Mouse (Mus musculus) forebrain, embryonic 13.5 days (tissue): ENCODE measurements around the gene Fbxo9. TPM values are rescaled to one million over a fixed set of nuclear protein-coding genes. Genes with fewer than 3 reads are reported as not detected.
"Not testable (repeated sequence)": the region's sequence is repeated elsewhere in the genome, so short reads cannot be mapped to it uniquely, and the experiment has no call there.

Experiments
- ATAC-seq: fragments of 200-750 bp; cut with Nextera tagmentation; 2 replicates; pipeline ENCODE4 v1.8.0; 2017
- H3K27ac ChIP-seq: fragments of 300-500 bp; sonication (generic); 2 replicates; pipeline ENCODE4 v1.5.1; 2015; ENCODE audit warnings: inconsistent platforms, mild to moderate bottlenecking, moderate library complexity
- H3K27me3 ChIP-seq: fragments of 300-500 bp; sonication (generic); 2 replicates; pipeline ENCODE4 v1.6.1; 2015; ENCODE audit warnings: mild to moderate bottlenecking, inconsistent platforms
- H3K36me3 ChIP-seq: fragments of 300-500 bp; sonication (generic); 2 replicates; pipeline ENCODE4 v1.6.1; 2015; ENCODE audit warnings: mild to moderate bottlenecking, inconsistent platforms; ENCODE audit not compliant: poor library complexity, severe bottlenecking
- H3K4me1 ChIP-seq: fragments of 300-500 bp; sonication (generic); 2 replicates; pipeline ENCODE4 v1.6.1; 2015; ENCODE audit warnings: inconsistent platforms
- H3K4me2 ChIP-seq: fragments of 300-500 bp; sonication (generic); 2 replicates; pipeline ENCODE4 v1.6.1; 2015; ENCODE audit warnings: inconsistent platforms, mild to moderate bottlenecking, moderate library complexity
- H3K4me3 ChIP-seq: fragments of 300-500 bp; sonication (generic); 2 replicates; pipeline ENCODE4 v1.5.1; 2015; ENCODE audit warnings: mild to moderate bottlenecking, inconsistent platforms
- H3K9ac ChIP-seq: fragments of 300-500 bp; sonication (generic); 2 replicates; pipeline ENCODE4 v1.6.1; 2015; ENCODE audit warnings: mild to moderate bottlenecking, inconsistent platforms
- H3K9me3 ChIP-seq: fragments of 300-500 bp; sonication (generic); replicated peaks from 2 replicates; pipeline ENCODE4 v1.6.1; 2016; ENCODE audit warnings: inconsistent platforms
- WGBS: fragments of 180-500 bp; shearing (Covaris S2); methylation state at CpG from one replicate; pipeline ENCODE4 v1.1.7; 2015; 5-methylcytosine and 5-hydroxymethylcytosine counted together
- polyA plus RNA-seq: library from polyadenylated mRNA; unstranded; fragments of >200 nt; fragmentation: Nextera tagmentation; extraction: Ambion mirVana; gene quantifications from 2 replicates; pipeline ENCODE4 v1.2.1, GENCODE M21; 2015

Gene Fbxo9
- polyA plus RNA-seq: 32.4 and 36.3 TPM in 2 replicates

- Histone ChIP-seq H3K4me2 (peak within 1 kb of the TSS; percentile 92), H3K27me3 (no peaks in the 10 kb centered on the region), H3K36me3 (0 out of 2 replicates have a peak, but pooled peaks cover 5% of the 10 kb centered on the region), H3K9ac (peak within 1 kb of the TSS; percentile 88), H3K27ac (peak within 1 kb of the TSS; percentile 85), H3K9me3 (no peaks in the 10 kb centered on the region), H3K4me3 (peak within 1 kb of the TSS; percentile 83), H3K4me1 (peaks cover 23% of the 10 kb centered on the region)
- under 1% methylated on average over 20 of the region's 20 CpGs for WGBS
- ATAC-seq: peak; percentile 95
These were observed at the start of gene Fbxo9, which contains the start of gene Ick for GRCm38 (mm10) chr9:78108796-78109239. Fbxo9 (minus strand) TSS chr9:78109065. Ick (plus strand) TSS chr9:78109192.

DNA sequence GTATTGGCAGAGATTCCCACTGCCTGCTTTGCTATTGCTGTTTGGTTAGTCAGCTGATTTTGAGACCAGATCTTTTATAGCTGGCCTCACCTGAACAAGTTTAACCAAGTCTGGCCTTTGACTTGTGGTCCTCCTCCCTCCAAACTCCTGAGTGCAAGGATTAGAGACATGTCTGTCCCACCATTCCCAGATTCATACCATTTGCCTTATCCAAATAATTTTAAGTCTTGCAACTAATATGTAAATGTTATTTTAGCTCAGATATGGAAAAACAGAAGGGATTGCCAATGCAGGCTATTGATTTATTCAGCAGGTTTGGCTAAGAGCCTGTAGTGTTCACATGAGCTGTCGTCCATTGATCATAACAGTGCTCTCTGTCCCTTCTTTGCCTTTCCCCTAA, 48.4 kb upstream of the Fbxo9 start:
- Histone ChIP-seq H3K9ac (no peak overlapping the region), H3K4me1 (no peaks in the 10 kb centered on the region), H3K9me3 (no peaks in the 10 kb centered on the region), H3K4me3 (no peak overlapping the region), H3K4me2 (no peak overlapping the region), H3K27ac (no peak overlapping the region), H3K27me3 (no peaks in the 10 kb centered on the region), H3K36me3 (peaks cover 91% of the 10 kb centered on the region)
- ATAC-seq: no peak
- WGBS: 97% methylated on average over 1 of the region's 1 CpGs

DNA sequence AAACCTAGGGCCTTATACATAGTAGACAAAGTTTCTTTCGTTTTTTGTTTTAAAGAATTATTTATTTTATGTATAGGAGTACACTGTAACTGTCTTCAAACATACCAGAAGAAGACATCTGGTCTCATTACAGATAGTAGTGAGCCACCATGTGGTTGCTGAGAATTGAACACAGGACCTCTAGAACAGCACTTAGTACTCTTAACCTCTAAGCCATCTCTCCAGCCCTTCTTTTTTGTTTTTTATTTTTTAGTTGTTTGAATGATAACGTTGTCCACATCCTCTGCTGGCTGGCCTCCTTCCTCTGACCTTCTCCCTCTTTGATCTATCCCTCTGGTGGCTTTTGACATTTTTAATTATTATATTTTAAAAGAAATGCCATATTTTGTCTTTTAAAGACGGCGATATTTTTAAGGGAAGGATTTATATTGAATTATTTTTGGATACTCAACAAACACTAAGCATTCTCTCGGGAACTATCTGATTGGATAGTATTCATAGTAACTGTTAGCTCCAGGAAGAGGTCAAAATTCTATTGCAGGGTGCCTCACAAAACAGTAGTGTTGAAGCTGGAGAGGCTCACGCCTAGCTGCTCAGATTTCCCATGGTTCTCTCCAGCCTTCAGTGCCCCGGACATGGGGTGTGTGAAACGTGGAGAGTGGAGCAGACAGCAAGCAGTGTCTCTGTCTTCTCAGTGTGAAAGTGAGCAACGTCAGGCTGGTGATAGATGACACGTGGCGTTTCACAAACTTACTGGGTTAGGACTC, 45.5 kb upstream of the Fbxo9 start:
- Histone ChIP-seq H3K9ac (no peak overlapping the region), H3K9me3 (no peaks in the 10 kb centered on the region), H3K27ac (no peak overlapping the region), H3K36me3 (peaks cover 78% of the 10 kb centered on the region), H3K4me1 (no peaks in the 10 kb centered on the region), H3K4me2 (no peak overlapping the region), H3K27me3 (no peaks in the 10 kb centered on the region), H3K4me3 (no peak overlapping the region)
- no peak for ATAC-seq
- WGBS: 90% methylated on average over 11 of the region's 11 CpGs

- H3K4me2 ChIP-seq, H3K9ac ChIP-seq, H3K9me3 ChIP-seq, H3K27ac ChIP-seq, H3K4me3 ChIP-seq, H3K27me3 ChIP-seq, ATAC-seq, H3K4me1 ChIP-seq: not testable (repeated sequence)
- WGBS: 92% methylated on average over 2 of the region's 2 CpGs
- H3K36me3 ChIP-seq: peaks cover 60% of the 10 kb centered on the region
These were observed 40.9 kb upstream of the Fbxo9 start for GRCm38 (mm10) chr9:78149770-78150169.

- Histone ChIP-seq H3K9me3 (no peaks in the 10 kb centered on the region), H3K4me3 (no peak overlapping the region), H3K4me1 (peaks cover 4% of the 10 kb centered on the region; the same call in 1 of the 2 replicates), H3K4me2 (no peak overlapping the region), H3K9ac (no peak overlapping the region), H3K27ac (no peak overlapping the region), H3K27me3 (no peaks in the 10 kb centered on the region), H3K36me3 (peaks cover 61% of the 10 kb centered on the region)
- ATAC-seq: no peak
- WGBS: 94% methylated on average over 6 of the region's 6 CpGs
These were observed 39.3 kb upstream of the Fbxo9 start for GRCm38 (mm10) chr9:78148149-78148548.

- Histone ChIP-seq H3K4me3 (no peak overlapping the region), H3K9ac (no peak overlapping the region), H3K4me2 (no peak overlapping the region), H3K27ac (no peak overlapping the region), H3K4me1 (peaks cover 4% of the 10 kb centered on the region; the same call in 1 of the 2 replicates), H3K9me3 (peaks cover 6% of the 10 kb centered on the region; the same call in 1 of the 2 replicates), H3K27me3 (no peaks in the 10 kb centered on the region), H3K36me3 (peaks cover 63% of the 10 kb centered on the region)
- 79% methylated on average over 6 of the region's 6 CpGs for WGBS
- no peak for ATAC-seq
These were observed 37.8 kb upstream of the Fbxo9 start for GRCm38 (mm10) chr9:78146627-78147026.

GRCm38 (mm10) chr9:78146099-78146498, 37.2 kb upstream of the Fbxo9 start:
- WGBS: 65% methylated on average over 4 of the region's 4 CpGs
- H3K36me3 ChIP-seq: peaks cover 63% of the 10 kb centered on the region

GRCm38 (mm10) chr9:78139463-78139862, 30.6 kb upstream of the Fbxo9 start:
- WGBS: 95% methylated on average over 4 of the region's 4 CpGs
- Histone ChIP-seq H3K9me3 (peaks cover 9% of the 10 kb centered on the region; the same call in 1 of the 2 replicates), H3K4me2 (no peak overlapping the region), H3K4me3 (no peak overlapping the region), H3K36me3 (peaks cover 78% of the 10 kb centered on the region), H3K4me1 (no peaks in the 10 kb centered on the region), H3K27me3 (no peaks in the 10 kb centered on the region), H3K9ac (no peak overlapping the region), H3K27ac (no peak overlapping the region)
- ATAC-seq: no peak

More at GRCm38 (mm10) chr9:78146099-78146498, 37.2 kb upstream of the Fbxo9 start:
- Histone ChIP-seq H3K27me3 (no peaks in the 10 kb centered on the region), H3K4me1 (peaks cover 4% of the 10 kb centered on the region; the same call in 1 of the 2 replicates), H3K9me3 (peaks cover 9% of the 10 kb centered on the region; the same call in 1 of the 2 replicates), H3K9ac (no peak overlapping the region), H3K4me3 (no peak overlapping the region), H3K27ac (no peak overlapping the region), H3K4me2 (no peak overlapping the region)
- ATAC-seq: peak; percentile 44; the same call in 1 of the 2 replicates

GRCm38 (mm10) chr9:78138044-78138676, 29.3 kb upstream of the Fbxo9 start:
- WGBS: 93% methylated on average over 9 of the region's 9 CpGs
- no peak overlapping the region for H3K4me2 ChIP-seq
- no peak overlapping the region for H3K9ac ChIP-seq
- peaks cover 75% of the 10 kb centered on the region for H3K36me3 ChIP-seq
- ATAC-seq: no peak
- H3K4me1 ChIP-seq: no peaks in the 10 kb centered on the region
- H3K9me3 ChIP-seq: peaks cover 9% of the 10 kb centered on the region; the same call in 1 of the 2 replicates
- H3K4me3 ChIP-seq: no peak overlapping the region
- H3K27ac ChIP-seq: no peak overlapping the region
- H3K27me3 ChIP-seq: no peaks in the 10 kb centered on the region

- WGBS: 39% methylated on average over 7 of the region's 7 CpGs
- ATAC-seq: no peak
- no peaks in the 10 kb centered on the region for H3K9me3 ChIP-seq
- H3K27me3 ChIP-seq: no peaks in the 10 kb centered on the region
- H3K9ac ChIP-seq: no peak overlapping the region
- H3K4me2 ChIP-seq: no peak overlapping the region
- no peaks in the 10 kb centered on the region for H3K4me1 ChIP-seq
- peaks cover 75% of the 10 kb centered on the region for H3K36me3 ChIP-seq
- H3K4me3 ChIP-seq: no peak overlapping the region
- H3K27ac ChIP-seq: no peak overlapping the region
These were observed 26.8 kb upstream of the Fbxo9 start for GRCm38 (mm10) chr9:78135658-78136057.

DNA sequence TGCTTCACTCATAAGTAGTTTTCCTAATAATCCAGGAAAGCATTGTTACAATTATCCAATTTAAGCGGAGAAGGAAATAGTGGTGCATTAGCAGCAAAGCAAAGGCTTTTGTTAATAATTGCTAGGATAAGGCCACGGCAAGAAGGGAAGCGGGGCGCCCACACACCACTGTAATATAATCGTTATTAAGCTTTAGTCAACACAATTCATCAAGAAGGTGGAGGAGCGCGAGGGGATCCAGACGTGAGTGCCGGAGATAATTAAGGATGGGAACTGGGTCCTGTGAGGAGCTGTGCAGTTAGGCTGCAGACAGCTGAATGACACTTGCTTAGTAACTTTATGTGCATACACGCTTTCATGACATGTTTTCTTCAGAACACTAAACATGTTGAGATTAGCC, 17.8 kb upstream of the Fbxo9 start:
- Histone ChIP-seq H3K36me3 (peaks cover 30% of the 10 kb centered on the region), H3K9ac (no peak overlapping the region), H3K27me3 (no peaks in the 10 kb centered on the region), H3K4me2 (no peak overlapping the region), H3K4me3 (no peak overlapping the region), H3K4me1 (peaks cover 29% of the 10 kb centered on the region), H3K27ac (no peak overlapping the region), H3K9me3 (no peaks in the 10 kb centered on the region)
- ATAC-seq: no peak
- WGBS: 39% methylated on average over 10 of the region's 10 CpGs

DNA sequence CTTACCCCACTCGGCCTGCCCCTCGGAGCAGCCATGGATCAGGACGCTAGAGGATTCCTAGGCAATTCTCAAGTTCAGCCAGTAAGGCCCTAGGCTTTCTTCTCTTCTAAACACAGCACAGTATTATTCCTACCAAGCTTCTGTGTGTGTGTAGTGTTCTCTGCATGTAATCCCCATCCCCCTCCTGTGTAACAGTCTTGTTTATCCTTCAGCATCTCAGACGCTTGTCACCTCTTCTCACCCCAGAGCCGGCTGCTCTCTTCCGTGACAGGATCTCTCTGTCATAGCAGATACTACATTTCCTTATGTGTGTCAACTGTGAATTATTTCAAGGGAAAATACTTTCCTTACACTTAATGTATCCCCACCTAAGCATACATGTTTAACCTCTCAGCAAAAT, 17.1 kb upstream of the Fbxo9 start:
- Histone ChIP-seq H3K4me2 (no peak overlapping the region), H3K4me3 (no peak overlapping the region), H3K4me1 (peaks cover 29% of the 10 kb centered on the region), H3K9me3 (no peaks in the 10 kb centered on the region), H3K36me3 (peaks cover 30% of the 10 kb centered on the region; the same call in 1 of the 2 replicates), H3K27ac (no peak overlapping the region), H3K27me3 (no peaks in the 10 kb centered on the region), H3K9ac (no peak overlapping the region)
- WGBS: 56% methylated on average over 6 of the region's 6 CpGs
- ATAC-seq: peak; percentile 55
